Mouse (Mus musculus): ENCODE data around the gene Sh2d2a. TPM values are rescaled to one million over a fixed set of nuclear protein-coding genes. Genes with fewer than 3 reads are reported as not detected.

The Sh2d2a gene
- polyA plus RNA-seq, 1 experiment = not detected

- TF ChIP-seq GATA1 (IDR thresholded peaks at IDR 0.05; ENCODE audit: low read length) = no peak
Measured at GRCm38 (mm10) chr3:87840858-87841257, 5.7 kb upstream of the Sh2d2a start.

GRCm38 (mm10) chr3:87844981-87845380 lies 1.6 kb upstream of the Sh2d2a start:
- no peak for TF ChIP-seq GATA1 (IDR thresholded peaks at IDR 0.05; ENCODE audit: low read length)

GRCm38 (mm10) chr3:87846186-87846585 lies 369 bp upstream of the Sh2d2a start:
- no peak for TF ChIP-seq GATA1 (IDR thresholded peaks at IDR 0.05; ENCODE audit: low read length)

- TF ChIP-seq GATA1 (IDR thresholded peaks at IDR 0.05; ENCODE audit: low read length) = no peak
Measured at GRCm38 (mm10) chr3:87847680-87848079, 1.1 kb downstream of the Sh2d2a start.

GRCm38 (mm10) chr3:87849117-87849516 lies 2.6 kb downstream of the Sh2d2a start:
- TF ChIP-seq GATA1 (IDR thresholded peaks at IDR 0.05; ENCODE audit: low read length) = no peak

- TF ChIP-seq GATA1 (IDR thresholded peaks at IDR 0.05; ENCODE audit: low read length) = no peak
Measured at GRCm38 (mm10) chr3:87854795-87855568, 8.4 kb downstream of the Sh2d2a start.

- no peak for TF ChIP-seq GATA1 (IDR thresholded peaks at IDR 0.05; ENCODE audit: low read length)
Measured at GRCm38 (mm10) chr3:87855936-87856335, 9.4 kb downstream of the Sh2d2a start.

GRCm38 (mm10) chr3:87857666-87858065 lies 11.1 kb downstream of the Sh2d2a start:
- no peak for TF ChIP-seq GATA1 (IDR thresholded peaks at IDR 0.05; ENCODE audit: low read length)

- TF ChIP-seq GATA1 (IDR thresholded peaks at IDR 0.05; ENCODE audit: low read length) = no peak
Measured at GRCm38 (mm10) chr3:87859813-87860212, 13.3 kb downstream of the Sh2d2a start.

- no peak for TF ChIP-seq GATA1 (IDR thresholded peaks at IDR 0.05; ENCODE audit: low read length)
Measured at GRCm38 (mm10) chr3:87877730-87878129, 31.2 kb downstream of the Sh2d2a start.

GRCm38 (mm10) chr3:87884291-87884690 lies 37.7 kb downstream of the Sh2d2a start:
- TF ChIP-seq GATA1 (IDR thresholded peaks at IDR 0.05; ENCODE audit: low read length) = no peak

- TF ChIP-seq GATA1 (IDR thresholded peaks at IDR 0.05; ENCODE audit: low read length) = no peak
Measured at GRCm38 (mm10) chr3:87884708-87885251, 38.2 kb downstream of the Sh2d2a start.

- no peak for TF ChIP-seq GATA1 (IDR thresholded peaks at IDR 0.05; ENCODE audit: low read length)
Measured at GRCm38 (mm10) chr3:87885281-87886003, 38.9 kb downstream of the Sh2d2a start, which contains the start of gene Prcc. Gene Prcc, minus strand, starts transcription at chr3:87885608.

GRCm38 (mm10) chr3:87886004-87886365 lies 39.4 kb downstream of the Sh2d2a start:
- TF ChIP-seq GATA1 (IDR thresholded peaks at IDR 0.05; ENCODE audit: low read length) = no peak

- TF ChIP-seq GATA1 (IDR thresholded peaks at IDR 0.05; ENCODE audit: low read length) = no peak
Measured at GRCm38 (mm10) chr3:87886416-87886815, 39.9 kb downstream of the Sh2d2a start.

GRCm38 (mm10) chr3:87891481-87891880 lies 44.9 kb downstream of the Sh2d2a start:
- TF ChIP-seq GATA1 (IDR thresholded peaks at IDR 0.05; ENCODE audit: low read length) = no peak

Measured in G1E-ER4 (cell line).